Mouse (Mus musculus) spleen, adult 2 months (tissue): ENCODE measurements around the gene Disp1. TPM values are rescaled to one million over a fixed set of nuclear protein-coding genes. Genes with fewer than 3 reads are reported as not detected.

ENCODE experiments used
- DNase-seq, 2 experiments: peaks; one replicate each; pipeline versions ENCODE4 v3.0.0 to v3.0.0-alpha.2; 2012 to 2021; ENCODE audit warnings: low spot score in 2 of 2, low read depth in 1 of 2
- H3K27ac ChIP-seq: fragments of 200-500 bp; 2 replicates; pipeline ENCODE4 v1.5.1; 2012; ENCODE audit warnings: low read length, inconsistent platforms; ENCODE audit not compliant: insufficient read depth
- H3K27me3 ChIP-seq: fragments of 200-500 bp; 2 replicates; pipeline ENCODE4 v1.6.1; 2012; ENCODE audit warnings: mild to moderate bottlenecking, moderate library complexity, low read length, inconsistent platforms; ENCODE audit not compliant: control insufficient read depth, insufficient read depth
- H3K36me3 ChIP-seq: fragments of 200-500 bp; 2 replicates; pipeline ENCODE4 v1.6.1; 2012; ENCODE audit warnings: mild to moderate bottlenecking, low read length, inconsistent platforms; ENCODE audit not compliant: control insufficient read depth, insufficient read depth
- H3K4me1 ChIP-seq: fragments of 200-500 bp; 2 replicates; pipeline ENCODE4 v1.6.1; 2011; ENCODE audit warnings: inconsistent platforms; ENCODE audit not compliant: control insufficient read depth, insufficient read depth, insufficient read length
- H3K4me3 ChIP-seq: fragments of 200-500 bp; 2 replicates; pipeline ENCODE4 v1.5.1; 2011; ENCODE audit warnings: mild to moderate bottlenecking, inconsistent platforms; ENCODE audit not compliant: insufficient read depth, insufficient read length; ENCODE audit errors: extremely low read depth
- CTCF ChIP-seq: fragments of 200-500 bp; IDR thresholded peaks from 2 replicates; pipeline ENCODE4 v1.5.1; 2011; ENCODE audit warnings: mild to moderate bottlenecking, inconsistent platforms; ENCODE audit not compliant: insufficient read depth, insufficient read length, insufficient replicate concordance; ENCODE audit errors: extremely low read depth
- POLR2A ChIP-seq: fragments of 200-500 bp; IDR thresholded peaks from 2 replicates; pipeline ENCODE4 v1.6.1; 2011; ENCODE audit warnings: low read depth, low read length, inconsistent platforms
- WGBS: fragments of 180-500 bp; shearing (Covaris S2); methylation state at CpG from one replicate; pipeline ENCODE4 v1.1.7; 2018; 5-methylcytosine and 5-hydroxymethylcytosine counted together
- polyA plus RNA-seq: library from polyadenylated mRNA; depleted of rRNA; stranded (reverse); fragments of >200 nt; gene quantifications from 2 replicates; pipeline ENCODE4 v1.2.3, GENCODE M21; 2012

Disp1 gene
- polyA plus RNA-seq, 1 experiment: 8.5 TPM

DNA sequence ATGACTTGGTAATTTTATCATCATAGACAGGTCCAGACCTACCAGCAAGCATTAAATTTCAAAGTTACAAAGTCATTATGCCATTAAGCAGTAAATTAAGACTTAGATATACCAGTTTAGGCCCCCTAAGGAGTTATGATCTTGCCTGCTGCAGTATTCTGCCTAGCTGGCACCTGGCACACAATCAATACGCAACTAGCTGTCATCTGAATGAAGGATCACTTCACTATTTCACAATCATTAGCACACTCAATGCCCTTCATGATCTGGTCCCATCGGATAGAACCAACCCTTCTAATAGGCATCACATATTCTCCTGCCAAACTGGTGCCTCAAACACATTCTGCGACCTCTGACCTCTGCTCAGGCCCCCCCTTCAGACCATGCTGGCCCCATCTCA is 14.2 kb downstream of the Disp1 start:
- Histone ChIP-seq H3K36me3 (peaks cover under 1% of the 10 kb centered on the region; the same call in 1 of the 2 replicates), H3K4me1 (no peaks in the 10 kb centered on the region), H3K27ac (no peak overlapping the region), H3K4me3 (no peak overlapping the region), H3K27me3 (no peaks in the 10 kb centered on the region)
- 91% methylated on average over 3 of the region's 3 CpGs for WGBS
- no peak for TF ChIP-seq POLR2A
- no peak for TF ChIP-seq CTCF
- no peak for DNase-seq

DNA sequence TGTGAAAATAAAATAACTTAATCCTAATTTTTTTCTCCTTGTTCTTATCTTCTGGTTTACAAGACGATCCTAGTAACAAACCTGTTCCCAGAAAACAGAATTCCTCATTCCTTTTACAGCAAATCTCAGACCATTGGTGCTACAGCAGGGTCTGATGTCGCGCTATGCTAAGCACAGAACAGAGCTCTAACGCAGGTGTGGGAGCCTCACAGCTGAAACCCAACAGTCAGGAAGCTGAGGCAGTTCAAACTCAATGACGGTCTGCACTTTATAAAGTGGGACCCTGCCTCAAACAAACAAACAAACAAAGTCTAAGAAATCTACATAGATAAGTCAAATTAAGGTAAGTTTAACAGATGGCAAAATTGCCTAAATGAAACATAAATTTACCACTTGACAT is 20.4 kb downstream of the Disp1 start:
- no peaks in the 10 kb centered on the region for H3K27me3 ChIP-seq
- no peak overlapping the region for H3K27ac ChIP-seq
- H3K4me3 ChIP-seq: no peak overlapping the region
- 84% methylated on average over 5 of the region's 5 CpGs for WGBS
- peaks cover 1% of the 10 kb centered on the region; the same call in 1 of the 2 replicates for H3K36me3 ChIP-seq
- TF ChIP-seq CTCF (no peak), POLR2A (no peak)
- DNase-seq: no peak
- no peaks in the 10 kb centered on the region for H3K4me1 ChIP-seq

DNA sequence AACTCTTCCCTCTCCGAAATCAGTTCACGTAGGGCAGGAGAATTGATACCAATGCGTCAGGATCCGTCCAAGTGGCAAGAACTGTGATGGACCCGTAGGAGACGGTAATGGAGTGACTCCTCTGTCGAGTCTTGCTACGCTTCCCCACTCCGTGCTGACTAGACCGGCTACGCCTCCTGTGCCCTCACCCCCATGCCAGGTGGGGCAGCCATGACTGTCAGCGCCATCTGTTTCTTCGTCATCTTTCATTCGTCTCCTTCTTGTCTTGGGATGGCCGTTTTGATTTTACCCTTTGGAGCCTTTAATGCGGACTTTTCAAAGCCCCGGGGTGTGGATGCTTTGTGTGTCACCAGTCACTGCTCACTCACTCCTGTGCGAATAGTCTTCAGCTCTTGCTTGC is 26.6 kb downstream of the Disp1 start:
- no peaks in the 10 kb centered on the region for H3K4me1 ChIP-seq
- TF ChIP-seq POLR2A: no peak
- no peak for TF ChIP-seq CTCF
- no peaks in the 10 kb centered on the region for H3K27me3 ChIP-seq
- DNase-seq: no peak
- no peak overlapping the region for H3K4me3 ChIP-seq
- H3K36me3 ChIP-seq: no peaks in the 10 kb centered on the region
- WGBS: 98% methylated on average over 18 of the region's 18 CpGs
- H3K27ac ChIP-seq: no peak overlapping the region

DNA sequence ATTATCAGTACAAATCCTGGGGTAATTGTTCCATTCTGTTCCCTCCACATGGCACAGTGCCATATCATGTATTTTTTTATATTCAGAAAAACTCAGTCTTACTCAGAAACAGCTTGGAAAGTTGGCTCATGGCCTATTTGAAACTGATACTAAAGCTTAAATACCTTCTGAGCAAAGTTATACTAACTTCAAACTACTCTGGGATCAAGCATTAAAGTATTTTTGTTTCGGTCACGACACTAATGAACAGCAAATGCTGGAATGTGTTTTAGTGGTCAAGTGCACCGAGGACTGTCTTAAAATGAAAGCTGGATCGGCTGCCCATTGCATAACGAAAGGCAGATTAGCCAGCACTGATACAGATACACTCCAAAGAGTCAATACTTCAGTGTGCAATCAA is 27.2 kb downstream of the Disp1 start:
- no peak overlapping the region for H3K4me3 ChIP-seq
- H3K27ac ChIP-seq: no peak overlapping the region
- no peak for DNase-seq
- no peak for TF ChIP-seq POLR2A
- no peak for TF ChIP-seq CTCF
- H3K4me1 ChIP-seq: no peaks in the 10 kb centered on the region
- 89% methylated on average over 5 of the region's 5 CpGs for whole genome bisulfite sequencing
- H3K36me3 ChIP-seq: no peaks in the 10 kb centered on the region
- no peaks in the 10 kb centered on the region for H3K27me3 ChIP-seq

DNA sequence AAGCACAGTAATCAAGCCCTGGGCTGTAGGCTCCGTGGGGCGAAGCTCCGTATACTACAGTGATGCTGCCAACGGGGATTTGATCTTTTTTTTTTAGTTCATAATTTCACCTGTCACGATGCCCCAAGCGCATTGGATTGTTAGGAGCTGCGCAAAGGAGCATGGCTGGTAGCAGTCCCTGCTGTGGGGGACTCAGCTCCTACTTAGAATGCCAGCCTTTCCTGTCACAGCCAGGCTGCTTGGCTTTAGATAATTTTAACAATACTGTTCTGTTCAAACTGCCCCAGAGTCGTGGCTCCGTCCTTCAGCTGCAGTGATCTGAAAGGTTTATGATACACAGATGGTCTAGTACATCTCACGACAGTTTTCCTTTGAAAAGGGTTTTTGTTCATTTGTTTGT is 29.9 kb downstream of the Disp1 start:
- TF ChIP-seq POLR2A (no peak), CTCF (no peak)
- DNase-seq: no peak
- Histone ChIP-seq H3K27me3 (no peaks in the 10 kb centered on the region), H3K27ac (no peak overlapping the region), H3K36me3 (no peaks in the 10 kb centered on the region), H3K4me1 (no peaks in the 10 kb centered on the region), H3K4me3 (no peak overlapping the region)
- 86% methylated on average over 10 of the region's 10 CpGs for WGBS

DNA sequence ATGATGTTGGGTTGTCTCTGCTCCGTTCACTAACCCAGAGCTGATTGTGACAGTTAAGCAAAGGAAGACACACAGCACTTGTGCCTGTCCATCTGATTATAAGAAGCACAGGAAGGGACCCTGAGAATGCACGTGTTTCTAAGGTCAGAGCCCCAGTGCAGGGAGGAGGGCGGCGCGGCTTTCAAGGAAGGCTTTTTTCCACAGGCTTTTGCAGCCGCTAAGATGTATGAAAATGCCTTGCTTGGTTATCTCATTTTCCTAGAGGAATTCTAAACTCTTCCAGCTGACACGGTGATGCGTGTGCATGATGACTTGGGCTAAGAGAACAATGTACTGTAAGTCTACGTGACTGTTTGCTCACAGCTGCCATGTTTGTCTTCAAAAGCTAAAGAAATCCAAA is 30.9 kb downstream of the Disp1 start:
- no peak for TF ChIP-seq CTCF
- no peak for TF ChIP-seq POLR2A
- Histone ChIP-seq H3K27me3 (no peaks in the 10 kb centered on the region), H3K4me1 (no peaks in the 10 kb centered on the region), H3K4me3 (no peak overlapping the region), H3K27ac (no peak overlapping the region), H3K36me3 (no peaks in the 10 kb centered on the region)
- DNase-seq: no peak
- WGBS: 91% methylated on average over 9 of the region's 9 CpGs

DNA sequence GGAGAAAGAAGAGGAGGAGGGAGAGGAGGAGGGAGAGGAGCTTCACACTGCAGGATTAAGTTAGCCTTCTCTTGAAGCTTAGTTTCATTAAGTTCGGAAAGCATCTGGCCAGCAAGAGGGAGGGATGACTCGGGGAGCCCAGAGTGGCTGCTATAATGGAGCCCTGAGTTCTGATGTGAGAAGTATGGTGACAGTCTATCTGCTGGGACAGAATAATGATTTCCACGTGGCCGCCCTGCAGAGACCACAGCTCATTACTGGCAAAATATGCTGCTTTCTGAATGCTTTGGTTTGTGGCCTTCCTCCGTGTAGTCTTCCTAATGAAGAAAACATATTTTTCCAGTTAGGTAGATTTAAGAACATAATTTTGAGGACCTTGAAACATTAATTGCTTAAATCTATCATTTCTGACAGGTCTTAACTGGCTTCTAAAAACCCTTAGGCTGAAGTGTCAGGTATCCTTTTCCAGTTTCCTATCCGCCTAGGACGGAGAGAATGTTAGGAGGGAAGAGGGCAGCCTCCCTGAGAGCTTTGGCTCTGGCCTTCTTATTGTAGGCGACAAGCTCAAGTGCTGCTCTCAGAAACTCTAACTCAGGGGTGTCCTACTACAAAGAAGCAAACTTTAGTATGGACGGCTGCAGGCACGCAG is 32.2 kb downstream of the Disp1 start:
- Histone ChIP-seq H3K36me3 (no peaks in the 10 kb centered on the region), H3K4me3 (no peak overlapping the region), H3K27me3 (no peaks in the 10 kb centered on the region), H3K27ac (no peak overlapping the region), H3K4me1 (no peaks in the 10 kb centered on the region)
- TF ChIP-seq CTCF: no peak
- TF ChIP-seq POLR2A: no peak
- 86% methylated on average over 10 of the region's 10 CpGs for WGBS
- DNase-seq: no peak
